23 mouse cellular contexts compared by ENCODE assay signal in the genomic region with DNA sequence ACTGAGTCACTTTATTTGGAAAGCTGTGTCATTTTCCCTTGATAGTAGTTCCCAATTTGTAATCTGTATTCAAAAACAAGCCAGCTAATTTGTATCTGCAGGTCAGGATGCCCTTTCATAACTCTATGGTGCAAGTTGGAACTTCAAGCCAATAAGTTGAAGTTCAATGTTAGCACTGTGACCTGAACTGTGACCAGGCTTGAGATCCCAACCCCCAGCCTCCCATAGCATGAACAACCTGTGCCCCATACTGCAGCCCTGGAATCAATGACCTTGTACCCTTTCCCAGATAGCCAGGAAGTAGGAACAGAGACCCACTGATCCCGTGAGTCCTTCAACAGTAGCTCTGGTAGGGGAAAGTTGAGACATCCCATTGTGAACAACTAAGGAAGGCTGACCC. TPM values are rescaled to one million over a fixed set of nuclear protein-coding genes. Genes with fewer than 3 reads are reported as not detected.
"Had no signal": no experiment of that assay in that cellular context is flagged by ENCODE, and none has a peak within 500 bp of the region (broad histone marks: within the 10 kb centered on the region; RNA-seq: fewer than 3 reads in every experiment).

No protein-coding gene starts in this region.

- H3K36me3 ChIP-seq: intestine, embryonic 15.5 days; limb, embryonic 15.5 days; midbrain, embryonic 10.5 days; neural tube, embryonic 15.5 days had no signal

- H3K27ac ChIP-seq: intestine, embryonic 15.5 days; layer of hippocampus, adult 2 months; limb, embryonic 15.5 days; midbrain, embryonic 10.5 days; neural tube, embryonic 15.5 days had no signal

- H3K4me3 ChIP-seq: intestine, embryonic 15.5 days; layer of hippocampus, adult 2 months; limb, embryonic 15.5 days; midbrain, embryonic 10.5 days; myocyte; neural tube, embryonic 15.5 days had no signal

- H3K9me3 ChIP-seq: intestine, embryonic 15.5 days; limb, embryonic 15.5 days; midbrain, embryonic 10.5 days; neural tube, embryonic 15.5 days had no signal

- H3K9ac ChIP-seq: intestine, embryonic 15.5 days; limb, embryonic 15.5 days; lung, embryonic 14.5 days; neural tube, embryonic 15.5 days had no signal

- H3K4me2 ChIP-seq: intestine, embryonic 15.5 days; limb, embryonic 15.5 days; lung, embryonic 14.5 days; neural tube, embryonic 15.5 days had no signal

- H3K4me1 ChIP-seq: intestine, embryonic 15.5 days; limb, embryonic 15.5 days; midbrain, embryonic 10.5 days; neural tube, embryonic 15.5 days had no signal

- DNase-seq: kidney, adult 18-20 months; kidney, postnatal 10 days; kidney, postnatal 4 days; lung, embryonic 14.5 days; lung, postnatal 10 days; lung, postnatal 4 days; midbrain, embryonic 14.5 days; retina, postnatal 1 day; right cerebral cortex, postnatal 4 days; spleen, adult 18-20 months; thymus, adult 2 months; thymus, postnatal 36 days had no signal

- ATAC-seq: intestine, embryonic 15.5 days had no signal

- H3K27me3 ChIP-seq: intestine, embryonic 15.5 days; limb, embryonic 15.5 days; neural tube, embryonic 15.5 days had no signal

RNA-seq across cellular contexts. Expression of gene Gm9747, which starts 52.5 kb away (rescaled TPM):
- total RNA-seq: layer of hippocampus, adult 2 months; layer of hippocampus, postnatal 10 days; left cerebral cortex, adult 18-20 months; left cerebral cortex, postnatal 10 days; megakaryocyte, adult 5-6 weeks had no signal
- polyA plus RNA-seq: testis, adult 2 months; thymus, adult 2 months had no signal
